Mouse (Mus musculus) C2C12 (cell line): ENCODE measurements around the gene Ttll11.

Experiments
- CTCF ChIP-seq: IDR thresholded peaks from one replicate; pipeline ENCODE4 v1.5.1; 2011; ENCODE audit not compliant: control insufficient read depth, insufficient read depth, insufficient read length
- USF1 ChIP-seq: IDR thresholded peaks from one replicate; pipeline ENCODE4 v1.6.1; 2011; ENCODE audit warnings: low read depth, mild to moderate bottlenecking, control low read depth, moderate library complexity

- TF ChIP-seq USF1, result no peak
- no peak for TF ChIP-seq CTCF
Observed at GRCm38 (mm10) chr2:35935045-35935444, 44.7 kb downstream of the Ttll11 start.
